Mouse (Mus musculus) forebrain, embryonic 12.5 days (tissue): Measurements from ENCODE around the gene Ifitm3. TPM values are rescaled to one million over a fixed set of nuclear protein-coding genes. Genes with fewer than 3 reads are reported as not detected.
"Not testable (repeated sequence)": the region's sequence is repeated elsewhere in the genome, so short reads cannot be mapped to it uniquely, and the experiment has no call there.

Experiments
- ATAC-seq: fragments of 200-750 bp; cut with Nextera tagmentation; 2 replicates; pipeline ENCODE4 v1.8.0; 2017; ENCODE audit warnings: moderate TSS enrichment; ENCODE audit not compliant: low FRiP score
- H3K27ac ChIP-seq: fragments of 300-500 bp; sonication (generic); 2 replicates; pipeline ENCODE4 v1.5.1; 2016; ENCODE audit warnings: mild to moderate bottlenecking
- H3K27me3 ChIP-seq: fragments of 300-500 bp; sonication (generic); 2 replicates; pipeline ENCODE4 v1.6.1; 2016; ENCODE audit warnings: mild to moderate bottlenecking
- H3K36me3 ChIP-seq: fragments of 300-500 bp; sonication (generic); replicated peaks from 2 replicates; pipeline ENCODE4 v1.6.1; 2016; ENCODE audit warnings: mild to moderate bottlenecking
- H3K4me1 ChIP-seq: fragments of 300-500 bp; sonication (generic); 2 replicates; pipeline ENCODE4 v1.6.1; 2016
- H3K4me2 ChIP-seq: fragments of 300-500 bp; sonication (generic); 2 replicates; pipeline ENCODE4 v1.6.1; 2016; ENCODE audit warnings: mild to moderate bottlenecking, moderate library complexity
- H3K4me3 ChIP-seq: fragments of 300-500 bp; sonication (generic); replicated peaks from 2 replicates; pipeline ENCODE4 v1.5.1; 2016; ENCODE audit warnings: mild to moderate bottlenecking
- H3K9ac ChIP-seq: fragments of 300-500 bp; sonication (generic); 2 replicates; pipeline ENCODE4 v1.6.1; 2016; ENCODE audit warnings: mild to moderate bottlenecking
- H3K9me3 ChIP-seq: fragments of 300-500 bp; sonication (generic); 2 replicates; pipeline ENCODE4 v1.6.1; 2016
- whole genome bisulfite sequencing: fragments of 180-500 bp; shearing (Covaris S2); methylation state at CpG from one replicate; pipeline ENCODE4 v1.1.7; 2016; 5-methylcytosine and 5-hydroxymethylcytosine counted together
- polyA plus RNA-seq: library from polyadenylated mRNA; unstranded; fragments of >200 nt; fragmentation: Nextera tagmentation; extraction: Ambion mirVana; gene quantifications from 2 replicates; pipeline ENCODE4 v1.2.1, GENCODE M21; 2016

The Ifitm3 gene
- polyA plus RNA-seq, 1 experiment from 2014 or later = 13.0 TPM

GRCm38 (mm10) chr7:141028831-141029230 is 18.3 kb upstream of the Ifitm3 start, which contains the start of gene Gm17387:
Gene Gm17387, plus strand, starts transcription at chr7:141029131.
- WGBS = 95% methylated on average over 2 of the region's 2 CpGs
- Histone ChIP-seq H3K4me2 (no peak within 1 kb of the TSS), H3K27ac (no peak within 1 kb of the TSS), H3K4me3 (no peak within 1 kb of the TSS), H3K4me1 (peaks cover 20% of the 10 kb centered on the region), H3K36me3 (no peaks in the 10 kb centered on the region), H3K9ac (no peak within 1 kb of the TSS), H3K9me3 (no peaks in the 10 kb centered on the region), H3K27me3 (0 out of 2 replicates have a peak, but pooled peaks cover 3% of the 10 kb centered on the region)
- ATAC-seq = no peak

GRCm38 (mm10) chr7:141026740-141027098 is 16.1 kb upstream of the Ifitm3 start:
- ATAC-seq = peak; percentile 45; the same call in 1 of the 2 replicates
- Histone ChIP-seq H3K9ac (no peak overlapping the region), H3K4me3 (no peak overlapping the region), H3K9me3 (no peaks in the 10 kb centered on the region), H3K36me3 (no peaks in the 10 kb centered on the region), H3K27ac (peak overlapping the region; percentile 80), H3K4me1 (peaks cover 20% of the 10 kb centered on the region), H3K27me3 (0 out of 2 replicates have a peak, but pooled peaks cover 3% of the 10 kb centered on the region), H3K4me2 (no peak overlapping the region)
- 36% methylated on average over 5 of the region's 5 CpGs for WGBS

GRCm38 (mm10) chr7:141026097-141026739 is 15.6 kb upstream of the Ifitm3 start:
- H3K4me2 ChIP-seq = no peak overlapping the region
- 7% methylated on average over 6 of the region's 6 CpGs for WGBS
- peak overlapping the region; percentile 80 for H3K27ac ChIP-seq
- H3K4me1 ChIP-seq = peaks cover 20% of the 10 kb centered on the region
- H3K9ac ChIP-seq = no peak overlapping the region
- ATAC-seq = no peak
- no peaks in the 10 kb centered on the region for H3K36me3 ChIP-seq
- H3K9me3 ChIP-seq = no peaks in the 10 kb centered on the region
- H3K4me3 ChIP-seq = no peak overlapping the region
- H3K27me3 ChIP-seq = 0 out of 2 replicates have a peak, but pooled peaks cover 3% of the 10 kb centered on the region

GRCm38 (mm10) chr7:141024865-141025838 is 14.6 kb upstream of the Ifitm3 start:
- H3K27me3 ChIP-seq = no peaks in the 10 kb centered on the region
- no peaks in the 10 kb centered on the region for H3K9me3 ChIP-seq
- H3K4me1 ChIP-seq = peaks cover 20% of the 10 kb centered on the region
- peak overlapping the region; percentile 9; the same call in 1 of the 2 replicates for H3K4me2 ChIP-seq
- H3K9ac ChIP-seq = no peak overlapping the region
- ATAC-seq = peak; percentile 80
- WGBS = 11% methylated on average over 6 of the region's 6 CpGs
- H3K36me3 ChIP-seq = no peaks in the 10 kb centered on the region
- no peak overlapping the region for H3K4me3 ChIP-seq
- peak overlapping the region; percentile 84 for H3K27ac ChIP-seq

GRCm38 (mm10) chr7:141021489-141022449 is 11.2 kb upstream of the Ifitm3 start:
- Histone ChIP-seq H3K27ac (no peak overlapping the region), H3K9me3 (no peaks in the 10 kb centered on the region), H3K4me3 (no peak overlapping the region), H3K9ac (no peak overlapping the region), H3K4me2 (no peak overlapping the region), H3K36me3 (no peaks in the 10 kb centered on the region), H3K27me3 (no peaks in the 10 kb centered on the region), H3K4me1 (peaks cover 20% of the 10 kb centered on the region)
- ATAC-seq = no peak
- WGBS = 85% methylated on average over 14 of the region's 14 CpGs

GRCm38 (mm10) chr7:141019028-141019427 is 8.5 kb upstream of the Ifitm3 start:
- ATAC-seq = no peak
- H3K27me3 ChIP-seq = no peaks in the 10 kb centered on the region
- no peak overlapping the region for H3K9ac ChIP-seq
- H3K27ac ChIP-seq = no peak overlapping the region
- H3K9me3 ChIP-seq = no peaks in the 10 kb centered on the region
- H3K4me1 ChIP-seq = no peaks in the 10 kb centered on the region
- WGBS = 90% methylated on average over 5 of the region's 5 CpGs
- no peaks in the 10 kb centered on the region for H3K36me3 ChIP-seq
- H3K4me3 ChIP-seq = no peak overlapping the region
- H3K4me2 ChIP-seq = no peak overlapping the region

- H3K4me3 ChIP-seq, ATAC-seq, H3K36me3 ChIP-seq, H3K27me3 ChIP-seq, H3K9ac ChIP-seq, H3K9me3 ChIP-seq, H3K4me2 ChIP-seq, H3K27ac ChIP-seq, H3K4me1 ChIP-seq: not testable (repeated sequence)
- 91% methylated on average over 1 of the region's 1 CpGs for WGBS
Observed at GRCm38 (mm10) chr7:141017824-141018223, 7.3 kb upstream of the Ifitm3 start, which contains the start of gene Ifitm6. Gene Ifitm6, minus strand, starts transcription at chr7:141017924.

- 92% methylated on average over 10 of the region's 10 CpGs for WGBS
Observed at GRCm38 (mm10) chr7:141016707-141017697, 6.4 kb upstream of the Ifitm3 start.

GRCm38 (mm10) chr7:141011238-141011770 is 734 bp upstream of the Ifitm3 start:
- H3K36me3 ChIP-seq = no peaks in the 10 kb centered on the region
- no peaks in the 10 kb centered on the region for H3K9me3 ChIP-seq
- no peak overlapping the region for H3K27ac ChIP-seq
- H3K4me1 ChIP-seq = peaks cover 12% of the 10 kb centered on the region; the same call in 1 of the 2 replicates
- H3K4me3 ChIP-seq = no peak overlapping the region
- ATAC-seq = no peak
- peaks cover 21% of the 10 kb centered on the region for H3K27me3 ChIP-seq
- H3K9ac ChIP-seq = no peak overlapping the region
- H3K4me2 ChIP-seq = no peak overlapping the region
- WGBS = 91% methylated on average over 7 of the region's 7 CpGs

More at GRCm38 (mm10) chr7:141016707-141017697, 6.4 kb upstream of the Ifitm3 start:
- no peaks in the 10 kb centered on the region for H3K9me3 ChIP-seq
- H3K4me1 ChIP-seq = no peaks in the 10 kb centered on the region
- H3K4me2 ChIP-seq = no peak overlapping the region
- H3K27ac ChIP-seq = no peak overlapping the region
- no peak overlapping the region for H3K4me3 ChIP-seq
- ATAC-seq = no peak
- no peaks in the 10 kb centered on the region for H3K36me3 ChIP-seq
- H3K27me3 ChIP-seq = no peaks in the 10 kb centered on the region
- no peak overlapping the region for H3K9ac ChIP-seq

- no peak for ATAC-seq
- H3K4me1 ChIP-seq = peaks cover 12% of the 10 kb centered on the region; the same call in 1 of the 2 replicates
Observed at GRCm38 (mm10) chr7:141009665-141010064, 905 bp downstream of the Ifitm3 start.

More at GRCm38 (mm10) chr7:141009665-141010064, 905 bp downstream of the Ifitm3 start:
- Histone ChIP-seq H3K4me3 (no peak overlapping the region), H3K36me3 (no peaks in the 10 kb centered on the region), H3K27me3 (peaks cover 21% of the 10 kb centered on the region), H3K9me3 (no peaks in the 10 kb centered on the region), H3K27ac (no peak overlapping the region), H3K4me2 (no peak overlapping the region), H3K9ac (no peak overlapping the region)
- WGBS = 89% methylated on average over 9 of the region's 9 CpGs
